Mouse (Mus musculus): ENCODE data around the gene Gsta2. TPM values are rescaled to one million over a fixed set of nuclear protein-coding genes. Genes with fewer than 3 reads are reported as not detected.

Gsta2 gene
- not detected in 2 replicates for polyA plus RNA-seq (2016; fragmentation: Nextera tagmentation; extraction: Ambion mirVana)

DNA sequence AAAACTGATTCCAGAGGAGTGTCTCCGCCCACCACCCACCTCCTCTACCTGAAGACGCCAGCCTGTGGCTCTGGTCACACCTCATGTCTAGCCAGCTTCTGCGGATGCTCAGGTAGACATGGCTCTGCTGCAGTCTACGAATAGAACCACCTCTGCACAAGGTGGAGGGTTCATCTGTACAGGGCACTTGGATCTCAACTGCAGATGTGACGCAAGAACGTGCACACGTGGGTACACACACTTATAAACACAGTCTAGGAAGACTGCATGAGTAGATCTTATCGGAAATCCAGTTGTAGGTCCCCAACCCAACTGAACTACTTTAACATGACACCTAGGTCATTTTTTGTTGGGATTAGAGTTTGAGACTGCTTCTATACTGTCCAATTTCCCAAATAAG is at the start of gene Gsta2:
Gsta2 (minus strand) TSS at position 178 of the 400 bp plus-strand sequence.
- Histone ChIP-seq H3K27ac (no peak within 1 kb of the TSS), H3K4me3 (no peak within 1 kb of the TSS), H3K27me3 (ENCODE audit: insufficient read depth, poor library complexity, severe bottlenecking) (no peaks in the 10 kb centered on the region), H3K9me3 (no peaks in the 10 kb centered on the region), H3K36me3 (no peaks in the 10 kb centered on the region), H3K4me1 (replicated peaks) (no peaks in the 10 kb centered on the region)
- whole genome bisulfite sequencing = 90% methylated on average over 8 of the region's 8 CpGs
- no peak for DNase-seq (ENCODE audit: low spot score)

DNA sequence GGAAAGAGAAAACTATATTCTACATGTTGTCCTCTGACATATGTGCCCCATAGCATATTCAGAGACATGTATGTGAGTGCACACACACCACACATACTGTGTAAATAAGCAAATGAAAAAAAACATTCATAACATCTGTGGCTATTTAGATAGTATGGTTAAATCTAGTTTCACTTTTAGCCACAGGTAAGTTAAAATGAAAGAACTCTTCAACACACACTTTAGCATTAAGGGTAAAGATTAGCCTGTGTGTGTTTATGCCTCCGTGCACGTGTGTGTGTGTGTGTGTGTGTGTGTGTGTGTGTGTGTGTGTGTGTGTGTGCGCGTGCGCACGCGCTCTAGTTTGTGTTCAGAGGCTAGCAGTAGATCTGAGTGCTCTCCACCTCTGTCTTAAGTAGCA is 46.0 kb upstream of the Gsta2 start:
- 92% methylated on average over 7 of the region's 7 CpGs for WGBS
- Histone ChIP-seq H3K9me3 (no peaks in the 10 kb centered on the region), H3K27me3 (ENCODE audit: insufficient read depth, poor library complexity, severe bottlenecking) (peaks cover 17% of the 10 kb centered on the region), H3K36me3 (no peaks in the 10 kb centered on the region), H3K4me1 (replicated peaks) (no peaks in the 10 kb centered on the region), H3K4me3 (no peak overlapping the region), H3K27ac (no peak overlapping the region)
- DNase-seq (ENCODE audit: low spot score) = no peak

DNA sequence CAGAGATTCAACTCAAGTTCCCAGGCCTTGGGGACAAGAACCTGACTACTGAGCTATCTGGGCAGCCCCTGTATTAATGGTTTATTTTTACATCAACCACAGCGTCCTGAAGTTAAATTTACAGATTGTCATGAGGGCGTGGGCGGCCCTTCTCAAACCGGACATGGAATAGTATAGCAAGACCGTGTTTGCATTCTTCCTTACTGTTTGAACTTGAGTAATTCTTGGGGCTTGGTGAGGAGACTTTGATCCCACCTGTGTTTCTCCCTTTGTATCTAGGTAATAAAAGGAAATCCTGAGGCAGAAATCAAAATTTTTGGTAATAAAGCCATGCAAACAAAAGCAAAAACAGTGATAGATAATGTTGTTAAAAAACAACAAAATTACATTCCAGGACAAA is 45.0 kb upstream of the Gsta2 start:
- Histone ChIP-seq H3K4me3 (no peak overlapping the region), H3K36me3 (no peaks in the 10 kb centered on the region), H3K9me3 (no peaks in the 10 kb centered on the region), H3K27me3 (ENCODE audit: insufficient read depth, poor library complexity, severe bottlenecking) (peaks cover 27% of the 10 kb centered on the region), H3K4me1 (replicated peaks) (peaks cover 6% of the 10 kb centered on the region), H3K27ac (no peak overlapping the region)
- no peak for DNase-seq (ENCODE audit: low spot score)
- WGBS = 89% methylated on average over 5 of the region's 5 CpGs

- peaks cover 64% of the 10 kb centered on the region for H3K27me3 ChIP-seq (ENCODE audit: insufficient read depth, poor library complexity, severe bottlenecking)
- H3K4me1 ChIP-seq (replicated peaks) = peaks cover 7% of the 10 kb centered on the region
- WGBS = 67% methylated on average over 9 of the region's 9 CpGs
- no peaks in the 10 kb centered on the region for H3K36me3 ChIP-seq
- no peak overlapping the region for H3K4me3 ChIP-seq
- no peaks in the 10 kb centered on the region for H3K9me3 ChIP-seq
- no peak for DNase-seq (ENCODE audit: low spot score)
- no peak overlapping the region for H3K27ac ChIP-seq
These were observed 40.9 kb upstream of the Gsta2 start for GRCm38 (mm10) chr9:78396517-78396916.

- Histone ChIP-seq H3K4me1 (replicated peaks) (peaks cover 7% of the 10 kb centered on the region), H3K36me3 (no peaks in the 10 kb centered on the region), H3K9me3 (no peaks in the 10 kb centered on the region), H3K4me3 (peak within 1 kb of the TSS; percentile 50), H3K27me3 (ENCODE audit: insufficient read depth, poor library complexity, severe bottlenecking) (peaks cover 64% of the 10 kb centered on the region), H3K27ac (peak within 1 kb of the TSS; percentile 69; the same call in 1 of the 2 replicates)
- DNase-seq (ENCODE audit: low spot score) = peak; percentile 80
- WGBS = 5% methylated on average over 93 of the region's 93 CpGs
These were observed 40.2 kb upstream of the Gsta2 start, which contains the start of gene Ddx43 for GRCm38 (mm10) chr9:78395630-78396351. Ddx43 (plus strand) TSS chr9:78395777.

DNA sequence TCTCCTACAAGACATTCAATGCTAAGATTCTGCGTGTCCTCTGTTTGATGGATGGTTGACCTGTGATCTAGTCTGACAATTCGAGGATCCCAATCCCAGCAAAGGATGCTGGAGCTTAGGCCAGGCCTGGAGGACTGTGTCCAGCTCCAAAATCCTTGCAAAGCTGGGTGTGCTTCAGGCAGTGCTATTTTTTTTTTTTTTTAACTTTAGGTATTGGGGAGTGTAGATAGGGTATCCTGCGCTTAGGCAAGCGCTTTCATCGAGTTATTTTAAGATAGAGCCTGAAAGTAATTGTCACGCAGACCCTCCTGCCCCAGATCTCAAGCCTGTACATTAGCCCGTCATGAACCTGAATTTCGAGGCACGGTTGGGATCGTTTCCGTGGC is 39.6 kb upstream of the Gsta2 start:
- DNase-seq (ENCODE audit: low spot score) = no peak
- Histone ChIP-seq H3K4me3 (peak overlapping the region; percentile 50), H3K27me3 (ENCODE audit: insufficient read depth, poor library complexity, severe bottlenecking) (peaks cover 64% of the 10 kb centered on the region), H3K36me3 (no peaks in the 10 kb centered on the region), H3K4me1 (replicated peaks) (peaks cover 7% of the 10 kb centered on the region), H3K27ac (no peak overlapping the region), H3K9me3 (no peaks in the 10 kb centered on the region)
- 37% methylated on average over 11 of the region's 11 CpGs for WGBS

DNA sequence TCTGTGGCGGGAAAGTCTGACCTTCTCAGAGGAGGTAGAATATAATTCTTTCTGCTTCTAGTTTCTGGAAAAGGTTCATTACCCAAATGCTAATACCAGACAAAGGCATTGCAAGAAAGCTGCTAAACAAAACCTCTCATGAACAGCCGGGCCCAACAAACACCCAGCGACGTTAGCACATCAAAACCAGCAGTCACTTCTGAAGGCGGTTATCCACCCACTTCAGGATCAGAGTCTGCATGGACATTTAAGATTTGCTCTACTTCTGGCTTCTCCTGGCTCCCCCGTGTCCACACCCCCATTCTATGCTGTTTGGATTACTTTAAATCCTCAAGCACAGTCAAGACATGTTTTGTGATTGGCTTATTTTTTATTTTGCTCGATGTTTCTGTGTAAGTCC is 39.0 kb upstream of the Gsta2 start:
- DNase-seq (ENCODE audit: low spot score) = no peak
- H3K4me1 ChIP-seq (replicated peaks) = peaks cover 7% of the 10 kb centered on the region
- WGBS = 68% methylated on average over 7 of the region's 7 CpGs

GRCm38 (mm10) chr9:78393741-78394140 is 38.2 kb upstream of the Gsta2 start:
- Histone ChIP-seq H3K9me3 (no peaks in the 10 kb centered on the region), H3K4me1 (replicated peaks) (peaks cover 7% of the 10 kb centered on the region), H3K4me3 (no peak overlapping the region), H3K27me3 (ENCODE audit: insufficient read depth, poor library complexity, severe bottlenecking) (peaks cover 68% of the 10 kb centered on the region), H3K36me3 (no peaks in the 10 kb centered on the region), H3K27ac (no peak overlapping the region)
- DNase-seq (ENCODE audit: low spot score) = no peak
- WGBS = 85% methylated on average over 10 of the region's 10 CpGs

More for the DNA sequence above, 39.0 kb upstream of the Gsta2 start:
- H3K27ac ChIP-seq = no peak overlapping the region
- no peaks in the 10 kb centered on the region for H3K9me3 ChIP-seq
- H3K4me3 ChIP-seq = no peak overlapping the region
- no peaks in the 10 kb centered on the region for H3K36me3 ChIP-seq
- H3K27me3 ChIP-seq (ENCODE audit: insufficient read depth, poor library complexity, severe bottlenecking) = peaks cover 64% of the 10 kb centered on the region

GRCm38 (mm10) chr9:78389981-78390380 is 34.4 kb upstream of the Gsta2 start:
- Histone ChIP-seq H3K27me3 (ENCODE audit: insufficient read depth, poor library complexity, severe bottlenecking) (peaks cover 35% of the 10 kb centered on the region), H3K36me3 (no peaks in the 10 kb centered on the region), H3K27ac (no peak overlapping the region), H3K4me1 (replicated peaks) (no peaks in the 10 kb centered on the region), H3K4me3 (no peak overlapping the region), H3K9me3 (no peaks in the 10 kb centered on the region)
- DNase-seq (ENCODE audit: low spot score) = no peak
- WGBS = 56% methylated on average over 5 of the region's 5 CpGs

DNA sequence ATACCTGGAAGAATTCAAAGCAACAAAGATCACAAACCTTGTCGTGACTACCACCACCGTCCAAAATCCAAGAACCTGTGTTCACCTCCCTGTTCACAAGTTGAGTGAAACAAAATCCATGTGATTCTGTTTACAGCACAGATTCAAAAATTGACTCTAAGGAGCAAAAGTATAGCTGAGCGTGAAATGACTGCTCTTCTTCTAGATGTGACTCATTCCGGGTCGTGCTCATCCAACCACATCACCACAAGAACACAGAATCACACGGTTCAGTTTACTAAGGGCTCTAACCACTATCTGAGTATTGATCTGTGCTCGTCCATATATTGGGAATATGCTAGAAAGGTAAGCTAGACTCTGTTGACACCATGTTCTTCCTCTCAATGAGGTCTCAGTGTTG is 31.4 kb upstream of the Gsta2 start:
- H3K4me1 ChIP-seq (replicated peaks) = no peaks in the 10 kb centered on the region
- H3K9me3 ChIP-seq = no peaks in the 10 kb centered on the region
- no peak for DNase-seq (ENCODE audit: low spot score)
- no peak overlapping the region for H3K27ac ChIP-seq
- WGBS = 89% methylated on average over 7 of the region's 7 CpGs
- H3K36me3 ChIP-seq = no peaks in the 10 kb centered on the region
- H3K27me3 ChIP-seq (ENCODE audit: insufficient read depth, poor library complexity, severe bottlenecking) = peaks cover 5% of the 10 kb centered on the region; the same call in 1 of the 2 replicates
- H3K4me3 ChIP-seq = no peak overlapping the region

DNA sequence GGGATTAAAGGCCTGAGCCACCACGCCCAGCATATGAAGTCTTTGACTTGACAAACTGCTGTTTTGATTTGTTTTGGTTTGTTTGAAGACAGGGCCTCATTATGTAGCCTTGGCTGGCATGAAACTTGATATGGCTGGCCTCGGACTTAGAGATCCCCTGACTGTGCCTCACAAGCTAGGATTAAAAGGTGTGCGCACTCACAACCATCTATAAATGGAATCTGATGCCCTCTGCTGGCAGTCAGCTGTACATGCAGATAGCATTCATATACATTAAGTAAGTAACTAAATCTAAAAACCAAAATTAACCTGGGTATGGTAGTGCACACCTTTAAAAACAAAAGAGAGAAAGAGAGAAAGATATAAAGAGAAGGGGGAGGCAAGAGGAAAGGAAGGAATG is 30.3 kb upstream of the Gsta2 start:
- WGBS = 54% methylated on average over 3 of the region's 3 CpGs
- Histone ChIP-seq H3K9me3 (no peaks in the 10 kb centered on the region), H3K4me3 (no peak overlapping the region), H3K27ac (no peak overlapping the region), H3K36me3 (no peaks in the 10 kb centered on the region), H3K27me3 (ENCODE audit: insufficient read depth, poor library complexity, severe bottlenecking) (0 out of 2 replicates have a peak, but pooled peaks cover 4% of the 10 kb centered on the region), H3K4me1 (replicated peaks) (no peaks in the 10 kb centered on the region)
- DNase-seq (ENCODE audit: low spot score) = no peak

GRCm38 (mm10) chr9:78378113-78378785 is 22.7 kb upstream of the Gsta2 start, which contains the start of gene Ooep:
Ooep (minus strand) TSS chr9:78378725.
- DNase-seq (ENCODE audit: low spot score) = peak; percentile 53
- H3K9me3 ChIP-seq = no peaks in the 10 kb centered on the region
- H3K27ac ChIP-seq = peak within 1 kb of the TSS; percentile 70
- peaks cover 12% of the 10 kb centered on the region for H3K4me1 ChIP-seq (replicated peaks)
- H3K27me3 ChIP-seq (ENCODE audit: insufficient read depth, poor library complexity, severe bottlenecking) = peaks cover 24% of the 10 kb centered on the region
- H3K36me3 ChIP-seq = no peaks in the 10 kb centered on the region
- H3K4me3 ChIP-seq = peak within 1 kb of the TSS; percentile 52
- WGBS = 3% methylated on average over 23 of the region's 23 CpGs

- no peaks in the 10 kb centered on the region for H3K9me3 ChIP-seq
These were observed 22.0 kb upstream of the Gsta2 start for GRCm38 (mm10) chr9:78377546-78377945.

More at GRCm38 (mm10) chr9:78377546-78377945, 22.0 kb upstream of the Gsta2 start:
- 25% methylated on average over 8 of the region's 8 CpGs for WGBS
- H3K4me1 ChIP-seq (replicated peaks) = peaks cover 12% of the 10 kb centered on the region
- H3K36me3 ChIP-seq = no peaks in the 10 kb centered on the region
- no peak overlapping the region for H3K27ac ChIP-seq
- peak; percentile 3 for DNase-seq (ENCODE audit: low spot score)
- peaks cover 24% of the 10 kb centered on the region for H3K27me3 ChIP-seq (ENCODE audit: insufficient read depth, poor library complexity, severe bottlenecking)
- H3K4me3 ChIP-seq = peak overlapping the region; percentile 52

All from hindbrain, embryonic 10.5 days (tissue).